Mouse (Mus musculus) spleen, adult 2 months (tissue): ENCODE data around the gene Ppa1. TPM values are rescaled to one million over a fixed set of nuclear protein-coding genes. Genes with fewer than 3 reads are reported as not detected.

Experiments
- DNase-seq, 2 experiments: peaks; one replicate each; pipeline versions ENCODE4 v3.0.0 to v3.0.0-alpha.2; 2012 to 2021; ENCODE audit warnings: low spot score in 2 of 2, low read depth in 1 of 2
- H3K27ac ChIP-seq: fragments of 200-500 bp; 2 replicates; pipeline ENCODE4 v1.5.1; 2012; ENCODE audit warnings: low read length, inconsistent platforms; ENCODE audit not compliant: insufficient read depth
- H3K27me3 ChIP-seq: fragments of 200-500 bp; 2 replicates; pipeline ENCODE4 v1.6.1; 2012; ENCODE audit warnings: mild to moderate bottlenecking, moderate library complexity, low read length, inconsistent platforms; ENCODE audit not compliant: control insufficient read depth, insufficient read depth
- H3K36me3 ChIP-seq: fragments of 200-500 bp; 2 replicates; pipeline ENCODE4 v1.6.1; 2012; ENCODE audit warnings: mild to moderate bottlenecking, low read length, inconsistent platforms; ENCODE audit not compliant: control insufficient read depth, insufficient read depth
- H3K4me1 ChIP-seq: fragments of 200-500 bp; 2 replicates; pipeline ENCODE4 v1.6.1; 2011; ENCODE audit warnings: inconsistent platforms; ENCODE audit not compliant: control insufficient read depth, insufficient read depth, insufficient read length
- H3K4me3 ChIP-seq: fragments of 200-500 bp; 2 replicates; pipeline ENCODE4 v1.5.1; 2011; ENCODE audit warnings: mild to moderate bottlenecking, inconsistent platforms; ENCODE audit not compliant: insufficient read depth, insufficient read length; ENCODE audit errors: extremely low read depth
- CTCF ChIP-seq: fragments of 200-500 bp; IDR thresholded peaks from 2 replicates; pipeline ENCODE4 v1.5.1; 2011; ENCODE audit warnings: mild to moderate bottlenecking, inconsistent platforms; ENCODE audit not compliant: insufficient read depth, insufficient read length, insufficient replicate concordance; ENCODE audit errors: extremely low read depth
- POLR2A ChIP-seq: fragments of 200-500 bp; IDR thresholded peaks from 2 replicates; pipeline ENCODE4 v1.6.1; 2011; ENCODE audit warnings: low read depth, low read length, inconsistent platforms
- WGBS: fragments of 180-500 bp; shearing (Covaris S2); methylation state at CpG from one replicate; pipeline ENCODE4 v1.1.7; 2018; 5-methylcytosine and 5-hydroxymethylcytosine counted together
- polyA plus RNA-seq: library from polyadenylated mRNA; depleted of rRNA; stranded (reverse); fragments of >200 nt; gene quantifications from 2 replicates; pipeline ENCODE4 v1.2.3, GENCODE M21; 2012

The Ppa1 gene
- polyA plus RNA-seq, 1 experiment = 8.2 TPM

- Histone ChIP-seq H3K27me3 (no peaks in the 10 kb centered on the region), H3K4me3 (no peak overlapping the region), H3K36me3 (no peaks in the 10 kb centered on the region), H3K27ac (no peak overlapping the region), H3K4me1 (no peaks in the 10 kb centered on the region)
- DNase-seq = no peak
- TF ChIP-seq POLR2A (no peak), CTCF (no peak)
- WGBS = 84% methylated on average over 4 of the region's 4 CpGs
These were observed 8.0 kb upstream of the Ppa1 start for GRCm38 (mm10) chr10:61640363-61640762.

- Histone ChIP-seq H3K36me3 (no peaks in the 10 kb centered on the region), H3K27me3 (no peaks in the 10 kb centered on the region), H3K4me3 (no peak overlapping the region), H3K27ac (no peak overlapping the region), H3K4me1 (no peaks in the 10 kb centered on the region)
- no peak for DNase-seq
- TF ChIP-seq CTCF = no peak
- no peak for TF ChIP-seq POLR2A
- 93% methylated on average over 7 of the region's 7 CpGs for whole genome bisulfite sequencing
These were observed 1.8 kb upstream of the Ppa1 start for GRCm38 (mm10) chr10:61646557-61646956.

GRCm38 (mm10) chr10:61648737-61649645 lies 639 bp downstream of the Ppa1 start:
- TF ChIP-seq POLR2A = no peak
- H3K4me3 ChIP-seq = peak overlapping the region; percentile 97
- no peaks in the 10 kb centered on the region for H3K4me1 ChIP-seq
- no peaks in the 10 kb centered on the region for H3K27me3 ChIP-seq
- H3K27ac ChIP-seq = peak overlapping the region; percentile 26; the same call in 1 of the 2 replicates
- no peak for DNase-seq
- H3K36me3 ChIP-seq = no peaks in the 10 kb centered on the region
- 3% methylated on average over 38 of the region's 49 CpGs for WGBS

GRCm38 (mm10) chr10:61654105-61654504 lies 5.8 kb downstream of the Ppa1 start:
- 87% methylated on average over 4 of the region's 4 CpGs for WGBS
- Histone ChIP-seq H3K4me3 (no peak overlapping the region), H3K4me1 (no peaks in the 10 kb centered on the region), H3K27ac (no peak overlapping the region), H3K36me3 (0 out of 2 replicates have a peak, but pooled peaks cover 1% of the 10 kb centered on the region), H3K27me3 (no peaks in the 10 kb centered on the region)
- no peak for DNase-seq
- TF ChIP-seq POLR2A (no peak), CTCF (no peak)

- no peak for TF ChIP-seq POLR2A
- no peak for TF ChIP-seq CTCF
- no peaks in the 10 kb centered on the region for H3K4me1 ChIP-seq
- H3K27me3 ChIP-seq = no peaks in the 10 kb centered on the region
- H3K36me3 ChIP-seq = 0 out of 2 replicates have a peak, but pooled peaks cover 1% of the 10 kb centered on the region
- WGBS = 73% methylated on average over 7 of the region's 7 CpGs
- no peak overlapping the region for H3K27ac ChIP-seq
- H3K4me3 ChIP-seq = no peak overlapping the region
- DNase-seq = no peak
These were observed 6.3 kb downstream of the Ppa1 start for GRCm38 (mm10) chr10:61654691-61655090.

GRCm38 (mm10) chr10:61655188-61655587 lies 6.8 kb downstream of the Ppa1 start:
- no peaks in the 10 kb centered on the region for H3K4me1 ChIP-seq
- no peak for DNase-seq
- 0 out of 2 replicates have a peak, but pooled peaks cover 1% of the 10 kb centered on the region for H3K36me3 ChIP-seq
- H3K4me3 ChIP-seq = no peak overlapping the region
- H3K27ac ChIP-seq = no peak overlapping the region
- H3K27me3 ChIP-seq = no peaks in the 10 kb centered on the region
- TF ChIP-seq CTCF (no peak), POLR2A (no peak)
- WGBS = 87% methylated on average over 3 of the region's 3 CpGs
